Mouse (Mus musculus): ENCODE results near the gene Psmb7.

DNA sequence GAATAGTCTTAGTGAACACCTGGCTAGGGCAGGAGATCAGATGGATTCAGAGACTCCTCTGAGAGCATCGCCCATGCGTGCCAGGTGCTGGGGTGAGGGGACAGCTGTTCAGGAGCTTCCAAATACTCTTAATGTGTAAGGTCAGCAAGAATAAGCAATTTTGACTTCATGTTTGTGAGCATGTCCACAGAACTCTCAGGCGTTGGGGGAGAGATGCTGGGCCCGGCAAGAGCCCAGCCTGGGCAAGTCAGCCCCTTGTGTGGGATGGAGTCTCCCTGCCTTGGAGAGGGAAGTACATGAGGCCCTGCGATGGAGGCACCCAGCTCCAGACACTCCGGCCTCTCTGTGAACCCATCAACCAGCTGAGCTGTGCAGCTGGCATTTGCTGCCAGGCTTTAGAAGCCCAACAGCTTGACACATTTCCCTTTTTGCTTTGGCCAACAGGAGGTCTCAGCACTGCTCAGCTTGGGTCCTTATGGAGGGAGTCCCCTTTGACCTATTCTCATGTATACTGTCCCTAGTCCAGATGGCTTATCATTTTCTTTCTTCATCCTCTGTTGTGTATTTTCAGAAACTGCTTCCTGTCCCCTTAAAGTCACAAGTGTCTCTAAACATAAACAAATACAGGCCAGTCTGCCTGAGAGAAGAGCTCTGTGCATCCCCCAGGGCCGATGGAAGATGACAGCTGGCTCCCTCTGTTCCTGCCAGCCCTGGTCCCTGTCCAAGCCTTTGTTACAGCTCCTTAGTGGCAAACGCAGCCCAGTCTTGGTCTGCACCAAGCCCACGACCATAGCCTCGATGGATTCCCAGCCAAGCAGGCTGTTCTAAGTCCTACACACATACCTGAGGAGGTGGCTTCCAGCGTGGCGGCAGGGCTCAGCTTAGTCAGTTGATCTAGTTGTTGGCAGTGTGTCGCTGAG lies 65.0 kb downstream of the Psmb7 start:
- no peak for TF ChIP-seq POLR2A (IDR thresholded peaks at IDR 0.05; ENCODE audit: extremely low read depth, insufficient read depth, low read length)
- no peak for TF ChIP-seq CTCF (IDR thresholded peaks at IDR 0.05; ENCODE audit: low read depth, low read length)
